Mouse (Mus musculus): ENCODE measurements around the gene Pola1. TPM values are rescaled to one million over a fixed set of nuclear protein-coding genes. Genes with fewer than 3 reads are reported as not detected.
A peak's percentile ranks its signal among the peaks of the same experiment; 100 is the strongest.

Pola1 gene
- 1 to 10 TPM; 7.6 to 8.8 TPM for total RNA-seq (2021)
- long read RNA-seq, experiment 1: 0 reads
- long read RNA-seq, experiment 2: 0 reads

DNA sequence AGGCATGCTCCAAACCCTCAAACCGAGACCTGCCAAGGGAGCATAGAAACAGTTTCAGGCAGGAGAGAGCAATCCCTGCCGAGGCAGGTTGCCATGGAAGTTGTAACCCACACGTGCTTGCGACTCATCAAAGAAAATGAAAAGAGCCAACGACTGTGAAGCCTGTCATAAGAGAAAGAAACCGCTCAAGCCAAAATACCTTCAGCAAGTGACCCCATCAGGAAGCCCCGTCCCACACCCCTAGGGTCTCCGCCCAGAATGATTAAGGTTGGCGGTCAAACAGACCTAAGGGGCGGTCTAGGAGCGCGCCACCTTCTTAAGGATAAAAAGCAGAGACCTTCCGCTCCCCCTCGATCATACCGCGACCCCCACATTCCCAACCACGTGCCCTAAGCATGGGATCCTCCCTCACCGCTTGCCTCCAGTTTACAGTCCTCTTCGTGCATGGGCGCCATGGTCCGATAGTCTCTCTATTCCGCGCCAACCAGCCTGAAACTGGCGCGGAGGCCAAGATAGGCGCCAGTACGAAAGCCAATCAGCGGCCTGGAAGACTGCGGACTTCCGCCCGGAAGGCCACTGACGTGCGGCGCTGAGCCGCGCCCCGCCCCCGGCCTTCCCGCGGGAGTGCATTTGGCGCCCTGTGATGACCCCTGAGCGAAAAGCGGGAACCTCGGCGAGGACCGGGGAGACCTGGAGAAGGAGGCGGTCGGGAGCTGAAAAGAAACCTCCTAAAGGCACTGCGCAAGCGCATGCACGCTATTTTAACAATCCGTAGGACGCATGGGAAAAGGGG lies at the start of gene Pola1:
Pola1 (minus strand) TSS at position 499 of the 793 bp plus-strand sequence.
- no peak for TF ChIP-seq CTCF (conservative IDR thresholded peaks at IDR 0.05)
- H3K27ac ChIP-seq: peak within 1 kb of the TSS; percentile 78
- peak within 1 kb of the TSS; percentile 66 for H3K4me3 ChIP-seq
- DNase-seq (ENCODE audit: low spot score in 2 of 2): peak; percentile 73 to 76

DNA sequence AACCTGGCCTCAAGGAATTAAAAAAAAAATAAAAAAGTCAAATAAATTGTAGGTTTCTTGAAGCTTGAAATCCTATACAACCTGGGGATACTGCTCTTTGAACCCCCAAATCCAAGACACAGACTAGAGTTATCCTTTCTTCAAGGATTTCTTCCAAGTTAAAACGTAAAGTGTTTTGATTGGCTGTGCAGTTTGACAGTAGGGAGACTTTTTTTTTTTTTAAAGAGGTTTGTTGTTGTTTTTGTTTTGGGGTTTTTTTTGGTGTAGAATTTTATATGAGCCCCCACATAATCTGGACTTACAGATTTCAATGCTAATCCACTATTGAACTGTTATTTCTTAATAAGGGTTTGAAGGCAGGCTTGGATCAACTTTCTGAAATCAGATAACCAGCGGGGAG lies 44.3 kb upstream of the Pola1 start:
- H3K27ac ChIP-seq: peak overlapping the region; percentile 89; the same call in 1 of the 2 replicates
- no peak for TF ChIP-seq CTCF (conservative IDR thresholded peaks at IDR 0.05)
- DNase-seq (ENCODE audit: low spot score in 2 of 2): no peak
- peak overlapping the region; percentile 58 for H3K4me3 ChIP-seq

DNA sequence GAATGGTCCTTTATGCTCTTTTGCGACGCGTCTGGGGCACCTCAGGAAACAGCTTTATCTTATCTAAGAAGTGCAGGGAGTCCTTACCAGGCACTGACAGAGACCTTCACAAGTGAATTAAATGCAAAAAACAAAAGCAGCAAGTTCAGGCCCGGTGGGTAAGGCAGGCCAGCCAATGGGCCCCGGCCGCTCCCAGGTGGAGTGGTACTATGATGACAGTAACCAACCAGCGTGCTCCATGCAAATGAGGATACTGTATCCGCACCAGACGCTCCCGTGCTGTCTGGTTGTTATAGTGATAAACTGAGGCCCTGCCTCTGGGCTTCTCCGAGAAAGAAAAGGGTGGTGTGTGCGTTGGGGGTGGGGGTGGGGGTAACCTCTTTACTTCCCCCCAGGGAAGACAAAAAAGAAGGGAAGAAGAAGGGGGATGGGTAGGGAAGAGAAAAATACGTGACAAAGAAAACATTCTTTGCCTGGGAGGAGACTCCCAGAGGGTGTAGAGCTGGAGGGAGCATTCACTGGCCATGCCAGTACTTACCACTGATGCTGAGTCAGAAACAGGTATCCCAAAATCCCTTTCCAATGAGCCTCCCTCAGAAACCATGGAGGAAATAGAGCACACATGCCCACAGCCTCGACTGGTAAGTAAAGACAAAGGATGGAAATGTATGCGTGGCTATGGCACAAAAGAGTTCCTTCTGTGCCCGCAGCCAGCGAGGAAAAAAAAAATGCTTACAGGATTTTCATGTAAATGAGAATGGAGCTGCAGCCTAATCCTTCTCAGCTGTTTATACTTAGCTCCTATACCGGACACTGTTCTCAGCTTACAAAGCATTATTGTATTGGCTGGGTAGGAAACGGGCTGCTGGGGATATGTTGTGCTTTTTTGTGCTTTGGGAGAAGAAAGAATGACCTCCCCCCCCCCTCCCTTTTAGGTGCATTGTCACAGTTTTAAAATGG lies 43.2 kb upstream of the Pola1 start:
- Histone ChIP-seq H3K27ac (peak overlapping the region; percentile 89), H3K4me3 (peak overlapping the region; percentile 58)
- no peak for TF ChIP-seq CTCF (conservative IDR thresholded peaks at IDR 0.05)
- peak; percentile 56 to 69 for DNase-seq (ENCODE audit: low spot score in 2 of 2)

DNA sequence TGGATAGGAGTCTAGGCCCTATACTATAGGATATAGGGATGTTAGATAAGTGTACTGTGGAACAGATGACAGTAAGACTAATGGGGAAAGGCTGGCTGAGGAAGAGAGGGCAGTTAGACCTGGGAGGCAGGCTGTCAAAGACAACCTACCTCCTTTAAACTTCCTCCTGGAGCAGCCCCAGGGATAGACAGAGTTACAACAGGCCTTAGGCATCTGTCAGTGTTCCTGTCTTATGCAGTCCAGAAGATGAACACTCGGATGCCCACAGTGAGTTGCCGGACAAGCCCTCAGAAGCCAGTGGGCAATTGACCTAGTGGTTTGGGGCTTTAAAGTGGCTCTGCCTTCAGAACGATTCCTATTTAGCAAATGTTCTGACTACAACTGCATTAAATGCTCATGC lies 42.5 kb upstream of the Pola1 start:
- DNase-seq (ENCODE audit: low spot score in 2 of 2): no peak
- peak overlapping the region; percentile 58 for H3K4me3 ChIP-seq
- no peak for TF ChIP-seq CTCF (conservative IDR thresholded peaks at IDR 0.05)
- peak overlapping the region; percentile 65 for H3K27ac ChIP-seq

DNA sequence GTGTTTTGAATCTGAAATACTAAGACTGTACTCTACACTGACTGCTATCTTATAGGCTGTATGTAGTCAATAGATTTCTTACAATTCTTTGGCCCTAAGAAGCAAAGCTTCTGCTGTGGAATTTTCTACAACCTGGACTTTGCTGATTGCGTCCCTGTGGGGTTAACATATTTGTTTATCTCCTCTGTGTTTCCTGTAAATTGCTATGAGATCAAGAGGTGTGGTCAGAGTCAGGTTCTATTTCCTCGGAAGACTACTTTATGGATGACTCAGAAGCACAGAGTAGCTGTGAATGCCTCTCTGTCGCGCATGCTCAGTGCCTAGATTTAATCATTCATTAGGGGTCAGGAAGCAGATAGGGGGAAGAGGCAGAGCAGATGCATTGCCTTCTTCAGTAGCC lies 32.8 kb upstream of the Pola1 start:
- no peak for DNase-seq (ENCODE audit: low spot score in 2 of 2)
- Histone ChIP-seq H3K4me3 (no peak overlapping the region), H3K27ac (no peak overlapping the region)
- TF ChIP-seq CTCF (conservative IDR thresholded peaks at IDR 0.05): no peak

DNA sequence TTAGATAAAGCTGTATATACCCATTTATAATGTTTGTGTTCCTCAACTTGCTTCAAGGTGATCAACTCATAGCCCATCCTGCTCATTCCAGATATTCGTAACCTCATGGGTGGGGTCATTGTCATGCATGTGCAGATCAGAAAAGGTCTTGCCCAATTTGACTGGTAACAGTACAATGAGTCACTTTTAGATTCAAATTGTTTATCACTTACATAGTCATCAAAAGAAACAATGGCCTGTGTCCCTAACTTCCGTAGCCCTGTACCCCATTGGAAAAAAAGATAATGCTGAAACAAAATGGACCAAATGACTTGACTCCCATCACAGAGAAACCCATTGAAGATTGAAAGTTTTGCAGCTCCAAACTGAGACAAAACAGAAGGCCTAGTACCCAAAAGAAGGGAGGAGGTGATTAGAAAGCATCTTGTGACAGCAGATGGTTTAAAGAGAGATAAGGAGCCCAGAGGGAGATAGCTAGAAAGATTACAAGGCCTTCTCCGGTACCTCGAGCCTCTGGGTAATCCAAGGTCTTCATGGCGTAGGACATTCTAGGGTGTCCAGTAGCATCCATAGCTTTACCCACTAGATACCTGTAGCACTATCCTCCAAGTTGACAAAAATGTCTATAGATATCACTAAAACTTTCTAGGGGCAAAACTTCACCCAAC lies 32.1 kb upstream of the Pola1 start:
- no peak for DNase-seq (ENCODE audit: low spot score in 2 of 2)
- no peak for TF ChIP-seq CTCF (conservative IDR thresholded peaks at IDR 0.05)
- no peak overlapping the region for H3K4me3 ChIP-seq
- no peak overlapping the region for H3K27ac ChIP-seq

DNA sequence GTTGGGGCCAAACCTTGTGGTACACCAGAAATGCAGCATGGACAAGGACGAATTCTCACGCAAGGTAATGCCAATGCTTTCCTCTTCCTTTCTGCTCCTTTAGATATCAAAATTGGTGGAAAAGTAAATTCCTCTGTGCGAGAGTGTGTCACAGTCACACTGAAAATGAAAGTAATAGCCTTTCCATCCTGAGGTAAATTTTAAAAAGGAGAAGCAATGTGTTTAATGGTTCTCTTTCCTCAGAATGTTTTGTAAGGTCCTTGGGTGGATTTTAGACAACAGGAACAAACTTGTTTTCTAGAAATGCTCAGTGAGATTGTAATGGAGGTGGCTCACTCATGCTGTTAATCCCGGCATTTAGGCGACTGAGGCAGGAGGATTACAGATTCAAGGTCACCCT lies 23.2 kb upstream of the Pola1 start:
- TF ChIP-seq CTCF (conservative IDR thresholded peaks at IDR 0.05): no peak
- DNase-seq (ENCODE audit: low spot score in 2 of 2): no peak
- Histone ChIP-seq H3K4me3 (no peak overlapping the region; the same call in 1 of the 2 replicates), H3K27ac (peak overlapping the region; percentile 57; the same call in 1 of the 2 replicates)

DNA sequence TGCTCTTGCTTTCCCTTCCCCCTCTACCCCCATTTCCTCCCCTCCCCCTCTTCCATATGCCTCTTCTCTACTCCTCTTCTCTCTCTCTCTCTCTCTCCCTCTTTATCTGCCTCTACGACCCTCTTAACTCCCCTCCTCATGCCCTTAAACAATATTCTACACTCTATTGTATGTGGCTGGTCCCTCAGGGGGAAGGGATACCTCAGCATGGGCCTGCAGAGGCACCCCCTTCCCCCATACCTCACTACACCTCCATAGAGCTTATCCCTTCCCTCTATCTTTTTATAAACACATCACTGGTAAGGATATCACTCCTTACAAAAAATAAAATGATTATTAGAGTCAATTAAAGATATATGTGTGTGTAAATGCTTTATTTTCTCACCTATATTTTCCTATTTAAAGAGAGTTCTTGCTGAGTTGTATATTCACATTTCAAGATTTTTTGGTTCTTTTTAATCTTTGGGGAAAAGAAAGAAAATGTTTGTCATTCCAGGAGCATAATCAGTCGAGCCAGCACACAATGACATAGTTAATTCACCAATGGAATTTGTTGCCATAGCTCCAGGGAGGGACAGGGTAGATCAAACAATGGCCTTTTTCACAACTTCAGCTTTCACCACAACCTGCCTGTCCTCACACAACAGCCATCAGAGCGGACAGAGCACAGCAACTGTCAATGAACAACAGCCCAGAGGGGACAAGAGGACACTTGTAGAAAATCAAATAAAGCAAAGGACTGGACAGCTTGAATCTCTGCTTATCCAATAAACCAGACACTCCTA lies 22.5 kb upstream of the Pola1 start, which contains the start of gene Pcyt1b:
Pcyt1b (plus strand) TSS at position 646 of the 785 bp plus-strand sequence.
- Histone ChIP-seq H3K27ac (peak within 1 kb of the TSS; percentile 57; the same call in 1 of the 2 replicates), H3K4me3 (no peak within 1 kb of the TSS; the same call in 1 of the 2 replicates)
- DNase-seq (ENCODE audit: low spot score in 2 of 2): no peak
- no peak for TF ChIP-seq CTCF (conservative IDR thresholded peaks at IDR 0.05)

DNA sequence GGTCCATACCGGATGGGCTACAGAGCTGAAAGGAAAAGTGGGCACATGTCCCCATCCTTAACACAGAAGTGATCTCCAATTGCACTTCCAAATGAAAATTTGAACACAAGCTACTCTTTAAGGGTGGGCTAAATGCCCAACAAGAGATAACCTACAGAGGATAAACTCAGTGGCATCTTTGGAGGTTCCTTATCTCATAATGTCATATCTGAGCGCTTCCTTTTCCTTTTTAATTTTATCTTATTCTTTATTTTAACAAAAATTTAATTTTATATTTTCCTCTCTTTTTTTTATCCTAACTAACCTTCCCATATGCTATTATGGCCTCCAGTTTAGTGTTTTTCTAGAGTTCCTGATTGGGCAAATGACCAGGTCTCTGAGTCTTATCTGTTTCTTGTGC lies 18.8 kb upstream of the Pola1 start:
- no peak for TF ChIP-seq CTCF (conservative IDR thresholded peaks at IDR 0.05)
- Histone ChIP-seq H3K27ac (no peak overlapping the region), H3K4me3 (no peak overlapping the region)
- no peak for DNase-seq (ENCODE audit: low spot score in 2 of 2)

DNA sequence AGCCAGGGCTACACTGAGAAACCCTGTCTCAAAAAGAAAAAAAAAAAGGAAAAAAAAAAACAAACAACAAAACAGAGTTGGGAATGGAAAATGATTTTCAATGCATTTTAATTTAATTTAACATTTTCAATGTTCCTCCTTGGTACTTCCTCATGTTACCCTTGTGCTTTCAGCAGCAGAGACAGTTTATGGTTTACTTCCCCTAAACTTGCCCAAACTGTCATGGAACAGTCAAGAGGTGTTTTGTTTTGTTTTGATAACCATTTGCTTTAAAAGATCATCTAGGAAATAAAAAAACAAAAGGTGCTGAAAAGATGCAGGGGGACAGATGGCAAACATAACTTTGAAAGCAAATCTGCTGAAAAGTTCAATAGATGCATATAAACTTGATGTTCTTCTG lies 12.1 kb upstream of the Pola1 start:
- Histone ChIP-seq H3K27ac (no peak overlapping the region), H3K4me3 (no peak overlapping the region)
- TF ChIP-seq CTCF (conservative IDR thresholded peaks at IDR 0.05): no peak
- DNase-seq (ENCODE audit: low spot score in 2 of 2): no peak

DNA sequence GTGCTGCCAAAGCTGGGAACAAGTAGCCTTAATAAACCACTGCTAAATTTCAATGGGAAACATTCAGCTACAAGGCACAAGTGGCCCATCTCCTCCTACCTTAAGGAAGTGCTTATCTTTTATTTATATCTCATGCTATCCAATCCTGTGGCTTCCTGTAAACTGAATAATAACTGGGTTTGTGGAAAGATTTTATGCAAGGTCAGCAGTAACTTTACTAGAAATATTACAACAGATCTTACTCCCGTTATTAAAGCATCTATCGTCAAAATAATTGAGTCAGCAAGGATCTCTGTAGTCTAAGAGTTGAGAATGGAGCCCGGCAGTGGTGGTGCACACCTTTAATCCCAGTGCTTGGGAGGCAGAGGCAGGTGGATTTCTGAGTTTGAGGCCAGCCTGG lies 11.6 kb upstream of the Pola1 start:
- no peak for TF ChIP-seq CTCF (conservative IDR thresholded peaks at IDR 0.05)
- Histone ChIP-seq H3K27ac (no peak overlapping the region), H3K4me3 (no peak overlapping the region)
- DNase-seq (ENCODE audit: low spot score in 2 of 2): no peak

DNA sequence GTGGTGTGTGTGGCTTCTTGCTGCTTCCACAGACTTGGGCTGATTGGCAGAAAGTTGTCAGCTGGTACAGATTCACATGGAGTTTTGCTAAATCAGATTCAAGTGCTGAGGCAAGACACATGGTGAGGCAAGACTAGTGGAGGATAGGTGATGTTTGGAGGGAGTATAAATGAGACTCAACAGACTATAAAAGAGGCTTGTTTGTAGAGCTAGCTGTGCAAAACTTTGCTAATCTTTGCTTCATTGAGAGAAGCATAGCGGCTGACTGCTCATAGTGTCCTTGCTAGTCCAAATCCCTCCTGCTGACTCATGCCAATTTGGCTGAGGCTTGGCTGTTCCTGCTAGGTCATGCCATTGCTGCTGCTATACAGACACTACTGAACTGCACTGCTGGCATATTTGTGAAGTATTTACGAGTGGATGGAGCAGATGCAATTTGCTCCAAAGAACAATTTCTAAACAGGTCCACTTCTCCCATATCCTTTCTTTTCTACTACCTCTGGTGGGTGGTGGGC lies 3.0 kb upstream of the Pola1 start:
- no peak for TF ChIP-seq CTCF (conservative IDR thresholded peaks at IDR 0.05)
- Histone ChIP-seq H3K27ac (no peak overlapping the region), H3K4me3 (no peak overlapping the region)
- no peak for DNase-seq (ENCODE audit: low spot score in 2 of 2)
